8 mouse cellular contexts compared by ENCODE assay signal in genomic region chr2:132144971-132145691, GRCm38 (mm10). TPM values are rescaled to one million over a fixed set of nuclear protein-coding genes. Genes with fewer than 3 reads are reported as not detected.
DNase-seq lines count a peak whose midpoint lies in the region; TF ChIP-seq lines count a peak whose summit lies in the region.

TSS of gene Slc23a2 (minus strand) at chr2:132145108.

- H3K27me3 ChIP-seq in C2C12 (ENCODE audit: control insufficient read depth, insufficient read depth, insufficient read length) = no peaks in the 10 kb centered on the region
- H3K27me3 ChIP-seq in heart, adult 2 months (ENCODE audit: control insufficient read depth, insufficient read depth, low read length) = no peaks in the 10 kb centered on the region
- H3K27me3 ChIP-seq in kidney, adult 2 months (replicated peaks; ENCODE audit: control insufficient read depth, insufficient read depth, low read length) = no peaks in the 10 kb centered on the region
- H3K27me3 ChIP-seq in liver, adult 2 months (ENCODE audit: control insufficient read depth, insufficient read depth, low read length) = no peaks in the 10 kb centered on the region
- H3K27me3 ChIP-seq in myocyte (ENCODE audit: control insufficient read depth, insufficient read depth, insufficient read length) = no peaks in the 10 kb centered on the region
- no peaks in the 10 kb centered on the region for H3K27me3 ChIP-seq in thymus, adult 2 months (ENCODE audit: control insufficient read depth, insufficient read depth, low read length)

- no peak for TF ChIP-seq EP300 in heart, adult 2 months (IDR thresholded peaks at IDR 0.05; ENCODE audit: insufficient read depth, low read depth, low read length)

- H3K79me3 ChIP-seq in C2C12 (ENCODE audit: low read depth) = peaks cover 44% of the 10 kb centered on the region

- 3% methylated on average over 58 of the region's 68 CpGs for WGBS in heart, adult 2 months
- 7% methylated on average over 63 of the region's 68 CpGs for WGBS in kidney, adult 2 months
- 1% methylated on average over 66 of the region's 68 CpGs for WGBS in liver, adult 2 months
- WGBS in thymus, adult 2 months = 2% methylated on average over 67 of the region's 68 CpGs

- H3K4me1 ChIP-seq in heart, adult 2 months (ENCODE audit: control insufficient read depth, insufficient read depth, low read length) = peaks cover 3% of the 10 kb centered on the region
- H3K4me1 ChIP-seq in kidney, adult 2 months (ENCODE audit: control insufficient read depth, insufficient read depth, low read length) = peaks cover 8% of the 10 kb centered on the region; the same call in 1 of the 2 replicates
- peaks cover 12% of the 10 kb centered on the region; the same call in 1 of the 2 replicates for H3K4me1 ChIP-seq in liver, adult 2 months (ENCODE audit: control insufficient read depth, insufficient read depth, low read length)
- H3K4me1 ChIP-seq in thymus, adult 2 months (replicated peaks; ENCODE audit: control insufficient read depth, insufficient read depth, low read length) = peaks cover 14% of the 10 kb centered on the region

- peak within 1 kb of the TSS; percentile 81 for H3K9ac ChIP-seq in heart, adult 2 months (ENCODE audit: low read depth, low read length)
- H3K9ac ChIP-seq in liver, adult 2 months (ENCODE audit: low read depth, low read length) = peak within 1 kb of the TSS; percentile 93

- H3ac ChIP-seq in C2C12 (ENCODE audit: control insufficient read depth, insufficient read length, low read depth) (peak within 1 kb of the TSS; percentile 73), myocyte (ENCODE audit: control insufficient read depth, insufficient read length) (peak within 1 kb of the TSS; percentile 91)

- H3K4me2 ChIP-seq in myocyte (ENCODE audit: low read depth) = peak within 1 kb of the TSS; percentile 94

- intact Hi-C loops in heart, adult 2 months (cut with DNase I) = loop anchor here (5.0 kb wide), 2 partner anchors 97 to 238 kb away; partner anchors contain the start of genes Prn and Prnp

- H3K36me3 ChIP-seq in C2C12 (ENCODE audit: control insufficient read depth, insufficient read depth) = peaks cover 21% of the 10 kb centered on the region
- no peaks in the 10 kb centered on the region for H3K36me3 ChIP-seq in heart, adult 2 months (ENCODE audit: control insufficient read depth, insufficient read depth, low read length)
- H3K36me3 ChIP-seq in kidney, adult 2 months (ENCODE audit: control insufficient read depth, insufficient read depth, low read length) = no peaks in the 10 kb centered on the region
- no peaks in the 10 kb centered on the region for H3K36me3 ChIP-seq in liver, adult 2 months (ENCODE audit: control insufficient read depth, insufficient read depth, low read length)
- H3K36me3 ChIP-seq in myocyte (ENCODE audit: control insufficient read depth, insufficient read depth) = no peaks in the 10 kb centered on the region
- no peaks in the 10 kb centered on the region for H3K36me3 ChIP-seq in thymus, adult 2 months (ENCODE audit: control insufficient read depth, insufficient read depth, low read length)

- TF ChIP-seq CTCF in C2C12 (IDR thresholded peaks at IDR 0.05; ENCODE audit: control insufficient read depth, insufficient read depth, insufficient read length) = no peak
- no peak for TF ChIP-seq CTCF in heart, adult 2 months (IDR thresholded peaks at IDR 0.05)
- TF ChIP-seq CTCF in kidney, adult 2 months (conservative IDR thresholded peaks at IDR 0.05; ENCODE audit: insufficient read depth, insufficient read length, low read depth, low read length) = no peak
- TF ChIP-seq CTCF in liver, adult 2 months (IDR thresholded peaks at IDR 0.05; ENCODE audit: low read depth, low read length) = no peak
- peak; percentile 24; the same call in 1 of the 2 replicates for TF ChIP-seq CTCF in thymus, adult 2 months (IDR thresholded peaks at IDR 0.05; ENCODE audit: borderline replicate concordance, control insufficient read depth, extremely low read depth, insufficient read depth, low read length, poor library complexity)

- H3K79me2 ChIP-seq in C2C12 (ENCODE audit: control insufficient read depth, insufficient read depth) = peaks cover 47% of the 10 kb centered on the region
- H3K79me2 ChIP-seq in heart, adult 2 months (replicated peaks; ENCODE audit: control insufficient read depth, insufficient read depth, low read length) = peaks cover 5% of the 10 kb centered on the region
- peaks cover 18% of the 10 kb centered on the region; the same call in 1 of the 2 replicates for H3K79me2 ChIP-seq in liver, adult 2 months (ENCODE audit: control insufficient read depth, insufficient read depth, low read length)
- H3K79me2 ChIP-seq in myocyte (ENCODE audit: control insufficient read depth, insufficient read depth) = peaks cover 44% of the 10 kb centered on the region

- H3K4me3 ChIP-seq in C2C12 (ENCODE audit: insufficient read depth, poor library complexity, severe bottlenecking) = peak within 1 kb of the TSS; percentile 95
- H3K4me3 ChIP-seq in heart, adult 2 months = peak within 1 kb of the TSS; percentile 95
- peak within 1 kb of the TSS; percentile 77 for H3K4me3 ChIP-seq in kidney, adult 2 months (ENCODE audit: insufficient read depth, low read depth, low read length)
- H3K4me3 ChIP-seq in liver, adult 2 months (ENCODE audit: insufficient read depth, low read depth, low read length) = peak within 1 kb of the TSS; percentile 73
- H3K4me3 ChIP-seq in myocyte = peak within 1 kb of the TSS; percentile 40
- H3K4me3 ChIP-seq in thymus, adult 2 months (ENCODE audit: control insufficient read depth, insufficient read depth, low read length) = peak within 1 kb of the TSS; percentile 84

- 0 out of 2 replicates have a peak, but pooled peaks have one; percentile 16 for TF ChIP-seq POLR2A in heart, adult 2 months (IDR thresholded peaks at IDR 0.05; ENCODE audit: insufficient read depth, low read depth, low read length)
- TF ChIP-seq POLR2A in kidney, adult 2 months (IDR thresholded peaks at IDR 0.05; ENCODE audit: low read depth, low read length) = no peak
- peak; percentile 50; the same call in 1 of the 2 replicates for TF ChIP-seq POLR2A in liver, adult 2 months (IDR thresholded peaks at IDR 0.05; ENCODE audit: extremely low read depth, insufficient read depth, low read length)
- peak; percentile 86 for TF ChIP-seq POLR2A in myocyte (IDR thresholded peaks at IDR 0.05; ENCODE audit: insufficient read length, low read depth)
- peak; percentile 84 for TF ChIP-seq POLR2A in thymus, adult 2 months (IDR thresholded peaks at IDR 0.05; ENCODE audit: control insufficient read depth, extremely low read depth, insufficient read depth, low read length, poor library complexity)

- peak; percentile 82 for DNase-seq in ZHBTc4 (ENCODE audit: low read depth, low spot score)
- peak; percentile 85 for DNase-seq in embryo, embryonic 11 days
- peak; percentile 74 to 76 for DNase-seq in heart, adult 2 months
- peak; percentile 45 for DNase-seq in kidney, adult 2 months
- no peak for DNase-seq in liver, adult 2 months (ENCODE audit: extremely low read depth, low read depth, low spot score)
- peak; percentile 54 for DNase-seq in thymus, adult 2 months

- peak within 1 kb of the TSS; percentile 69 for H3K27ac ChIP-seq in heart, adult 2 months
- no peak within 1 kb of the TSS for H3K27ac ChIP-seq in kidney, adult 2 months (ENCODE audit: insufficient read depth, low read depth, low read length)
- no peak within 1 kb of the TSS for H3K27ac ChIP-seq in liver, adult 2 months (replicated peaks; ENCODE audit: insufficient read depth, low read depth, low read length)
- no peak within 1 kb of the TSS for H3K27ac ChIP-seq in thymus, adult 2 months (ENCODE audit: control insufficient read depth, insufficient read depth, low read length)

TF ChIP-seq in C2C12, 6 proteins besides CTCF, POLR2A, EP300 and RAD21:
- TF ChIP-seq MYOG (IDR thresholded peaks at IDR 0.05; ENCODE audit: control insufficient read depth, extremely low read depth, insufficient read length) (no peak), FOSL1 (IDR thresholded peaks at IDR 0.05; ENCODE audit: insufficient read depth, low read length, poor library complexity, severe bottlenecking) (no peak), MYOD1 (IDR thresholded peaks at IDR 0.05; ENCODE audit: control insufficient read depth, insufficient read length, low read depth) (no peak), MAX (IDR thresholded peaks at IDR 0.05) (no peak), USF1 (IDR thresholded peaks at IDR 0.05; ENCODE audit: low read depth) (no peak), CEBPB (IDR thresholded peaks at IDR 0.05; ENCODE audit: low read depth) (no peak)

TF ChIP-seq in myocyte, 11 proteins besides CTCF, POLR2A, EP300 and RAD21:
- TF ChIP-seq REST (IDR thresholded peaks at IDR 0.05; ENCODE audit: insufficient read depth, insufficient read length) (no peak), CEBPB (IDR thresholded peaks at IDR 0.05; ENCODE audit: insufficient read depth, poor library complexity, severe bottlenecking) (no peak), MYOG (IDR thresholded peaks at IDR 0.05; ENCODE audit: control insufficient read depth in 1 of 3, insufficient read depth in 1 of 3, insufficient read length in 2 of 3, low read depth in 2 of 3) (peak in 1 of 3 experiments; percentile 5), POLR2AphosphoS2 (IDR thresholded peaks at IDR 0.05; ENCODE audit: insufficient read length, low read depth) (peak; percentile 84), TCF3 (IDR thresholded peaks at IDR 0.05; ENCODE audit: insufficient read length, low read depth) (no peak), MYOD1 (IDR thresholded peaks at IDR 0.05; ENCODE audit: control insufficient read depth in 1 of 3, insufficient read length in 2 of 3, low read depth in 2 of 3) (peak in 1 of 3 experiments; percentile 8)

RNA-seq across cellular contexts. Expression of gene Slc23a2, which starts in this region (rescaled TPM):
- polyA plus RNA-seq in C2C12 (2012; fragmentation: generic; extraction: Trizol) = 12.0 TPM
- total RNA-seq in heart, adult 2 months (2021) = 10 to 100 TPM; 11.8 to 15.6 TPM
- 11.2 and 19.3 TPM in 2 replicates for polyA plus RNA-seq in heart, adult 2 months (2012; rRNA removed)
- polyA plus RNA-seq in kidney, adult 2 months (2012; rRNA removed) = 15.3 and 15.7 TPM in 2 replicates
- total RNA-seq in liver, adult 2 months (2014; rRNA removed) = 14.8 and 20.5 TPM in 2 replicates
- 7.0 and 12.7 TPM in 2 replicates for polyA plus RNA-seq in liver, adult 2 months (2012; rRNA removed)
- 14.5 TPM for polyA plus RNA-seq in myocyte (2012; fragmentation: generic; extraction: Trizol)
- polyA plus RNA-seq in thymus, adult 2 months (2012; rRNA removed) = 50.8 and 51.7 TPM in 2 replicates

Comparison
In these comparisons a context has a peak if more than half of its experiments do, and no peak if none do; other contexts are left out.
1. H3K4me3 ChIP-seq: peak in every context shown above with its lines; median percentile 95 in C2C12; 95 in heart, adult 2 months; 84 in thymus, adult 2 months; 77 in kidney, adult 2 months; 73 in liver, adult 2 months; 40 in myocyte.